Mouse (Mus musculus): ENCODE measurements around the gene Thrb. TPM values are rescaled to one million over a fixed set of nuclear protein-coding genes. Genes with fewer than 3 reads are reported as not detected.

The Thrb gene
- total RNA-seq, 1 experiment from 2014 or later: 1.7 TPM

DNA sequence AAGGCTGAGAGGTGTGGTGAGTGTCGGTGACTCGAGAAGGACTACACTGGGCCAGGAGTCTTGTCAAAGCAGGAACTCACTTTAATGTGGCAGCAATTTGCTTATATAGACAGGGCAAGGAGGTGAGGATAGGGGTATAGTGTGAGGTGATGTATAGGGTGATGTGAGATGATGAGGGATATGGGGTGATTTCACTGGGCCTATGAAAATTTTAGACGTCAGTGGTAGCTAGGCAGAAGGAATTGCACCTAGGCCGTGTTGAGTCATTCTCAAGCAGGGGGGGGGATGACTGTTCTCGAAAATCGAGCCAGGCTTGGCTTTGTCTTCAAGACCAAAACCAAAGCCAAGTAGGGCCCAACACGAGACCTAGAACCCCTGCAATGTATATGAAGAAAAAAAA, 162.7 kb downstream of the Thrb start:
- ATAC-seq (replicated peaks in 1 of 2; ENCODE audit: insufficient read depth in 1 of 2, low FRiP score in 2 of 2, low TSS enrichment in 1 of 2, low read depth in 1 of 2, poor library complexity in 2 of 2, severe bottlenecking in 2 of 2): no peak

DNA sequence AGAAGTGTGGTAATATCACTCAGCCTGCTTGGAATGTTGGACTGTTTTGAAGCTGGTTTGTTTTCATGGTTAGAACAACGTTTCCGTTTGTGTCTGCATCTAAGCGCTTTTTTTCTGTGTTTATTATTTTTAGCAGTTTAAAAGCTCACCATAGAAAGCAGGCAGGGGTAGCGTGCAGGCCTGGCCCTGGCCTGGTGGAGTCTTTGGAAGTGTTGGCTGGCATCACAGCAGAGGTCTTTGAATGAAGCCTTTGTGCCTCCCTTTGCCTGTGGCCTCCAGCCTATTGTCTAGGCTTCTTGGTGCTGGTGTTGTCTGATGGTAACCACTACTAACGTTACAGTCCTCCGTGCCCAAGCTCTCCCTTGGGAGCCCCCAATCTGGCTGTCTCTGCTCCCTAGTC, 167.3 kb downstream of the Thrb start:
- ATAC-seq (replicated peaks in 1 of 2; ENCODE audit: insufficient read depth in 1 of 2, low FRiP score in 2 of 2, low TSS enrichment in 1 of 2, low read depth in 1 of 2, poor library complexity in 2 of 2, severe bottlenecking in 2 of 2): no peak

DNA sequence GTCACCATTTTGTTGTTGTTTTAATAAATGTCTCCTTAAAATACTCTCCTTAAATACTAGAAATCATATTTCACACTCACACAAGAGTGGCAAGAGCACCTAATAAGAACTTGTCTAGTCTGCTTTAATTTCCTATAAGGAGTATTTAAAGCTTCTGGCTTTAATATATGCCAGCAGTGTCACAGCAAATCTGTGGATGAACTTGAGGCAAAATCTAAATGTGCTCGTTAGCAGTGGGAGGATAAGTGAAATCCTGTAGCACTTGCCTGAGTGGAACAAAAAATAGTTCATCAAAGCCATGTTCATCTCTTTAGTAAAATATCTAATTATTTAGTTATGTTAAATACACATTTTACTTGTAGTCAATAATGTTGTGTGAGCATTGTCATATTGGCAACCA, 175.7 kb downstream of the Thrb start:
- no peak for ATAC-seq (replicated peaks in 1 of 2; ENCODE audit: insufficient read depth in 1 of 2, low FRiP score in 2 of 2, low TSS enrichment in 1 of 2, low read depth in 1 of 2, poor library complexity in 2 of 2, severe bottlenecking in 2 of 2)

DNA sequence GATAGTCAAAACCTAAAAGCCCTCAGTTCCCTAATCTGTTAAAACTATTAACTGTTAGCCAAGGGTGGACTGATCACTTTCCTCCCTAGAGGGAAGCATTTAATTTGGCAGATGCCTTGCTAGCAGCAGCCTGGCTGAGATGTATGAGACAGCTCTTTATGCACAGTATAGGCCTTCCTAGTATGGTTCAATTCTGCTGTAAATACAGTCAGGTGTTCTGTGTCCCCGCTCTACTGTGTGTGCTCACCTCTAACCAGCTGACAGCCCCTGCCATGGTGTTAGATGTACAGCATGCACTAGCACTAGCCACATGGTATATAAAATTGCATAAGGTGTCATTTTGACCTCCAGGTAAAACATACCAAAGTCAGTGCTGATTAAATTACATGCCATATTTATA, 176.7 kb downstream of the Thrb start:
- ATAC-seq (replicated peaks in 1 of 2; ENCODE audit: insufficient read depth in 1 of 2, low FRiP score in 2 of 2, low TSS enrichment in 1 of 2, low read depth in 1 of 2, poor library complexity in 2 of 2, severe bottlenecking in 2 of 2): no peak

DNA sequence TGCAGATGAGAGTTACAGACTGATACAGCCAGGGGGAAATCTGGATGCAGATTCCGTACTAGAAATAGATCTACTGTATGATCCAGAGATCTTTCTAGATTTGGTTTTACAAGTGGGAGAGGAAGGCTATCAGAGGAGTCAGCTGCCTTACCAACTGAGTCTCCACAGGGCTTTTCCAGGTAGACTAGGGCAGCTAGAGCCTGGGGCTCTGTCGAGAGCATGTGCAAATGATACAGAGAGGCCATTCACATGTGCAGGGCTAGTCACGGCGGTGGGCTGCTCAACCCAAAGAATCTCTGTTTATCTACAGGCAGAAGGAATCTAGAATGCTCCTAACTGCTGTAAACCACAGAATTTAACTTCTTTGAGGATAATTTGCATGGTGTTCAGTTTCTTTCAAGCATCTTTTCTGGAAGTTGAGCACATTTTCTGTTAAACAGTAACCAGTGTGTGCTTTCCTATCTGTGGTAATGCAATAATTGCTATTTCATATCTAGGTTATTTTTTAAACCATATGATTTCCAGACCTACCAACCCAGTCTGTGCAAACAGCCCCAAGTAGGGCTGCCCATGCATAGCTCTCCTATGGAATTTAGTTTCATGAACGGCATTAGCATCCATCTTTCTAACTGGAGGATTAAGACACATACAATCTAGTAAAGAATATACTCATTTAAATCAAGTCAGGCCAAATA, 185.1 kb downstream of the Thrb start:
- ATAC-seq (replicated peaks in 1 of 2; ENCODE audit: insufficient read depth in 1 of 2, low FRiP score in 2 of 2, low TSS enrichment in 1 of 2, low read depth in 1 of 2, poor library complexity in 2 of 2, severe bottlenecking in 2 of 2): no peak

DNA sequence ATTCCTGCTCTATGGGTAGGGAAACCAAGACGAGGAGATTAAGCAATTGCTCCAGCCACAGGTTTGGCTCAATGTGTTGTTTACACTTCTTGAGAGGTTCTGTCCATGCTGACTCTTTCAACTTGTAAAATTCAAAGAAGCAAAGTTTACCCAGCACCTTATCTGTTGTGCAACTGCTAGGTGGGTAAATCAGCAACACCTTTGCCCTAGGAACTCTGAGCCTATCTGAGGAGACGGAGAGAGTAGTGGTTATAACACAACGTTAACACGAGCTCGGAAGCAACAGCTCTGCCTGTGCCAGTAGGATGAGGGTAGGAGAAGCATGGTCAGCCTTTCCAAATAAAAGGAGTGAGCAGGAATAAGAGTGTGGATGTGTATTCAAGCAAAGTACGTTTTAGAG, 185.8 kb downstream of the Thrb start:
- ATAC-seq (replicated peaks in 1 of 2; ENCODE audit: insufficient read depth in 1 of 2, low FRiP score in 2 of 2, low TSS enrichment in 1 of 2, low read depth in 1 of 2, poor library complexity in 2 of 2, severe bottlenecking in 2 of 2): no peak

DNA sequence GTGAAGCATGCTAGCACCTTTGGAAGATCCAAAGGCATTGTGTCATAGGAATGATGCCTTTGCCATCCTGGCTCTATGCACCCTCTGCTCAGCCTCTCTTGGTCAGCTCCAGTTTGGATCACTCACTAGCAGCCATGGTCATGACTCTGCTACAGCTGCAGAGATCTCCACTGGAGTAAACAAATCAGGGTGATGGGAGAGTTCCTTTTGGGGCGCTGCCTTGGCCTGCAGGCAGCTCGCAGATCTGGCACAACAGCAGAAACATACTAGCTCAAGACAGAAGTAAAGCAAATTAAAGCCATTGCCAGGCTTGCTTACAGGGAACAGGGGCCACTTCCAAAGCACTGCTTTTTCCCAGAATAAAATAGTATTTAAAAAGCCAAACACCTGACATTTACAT, 186.6 kb downstream of the Thrb start:
- ATAC-seq (replicated peaks in 1 of 2; ENCODE audit: insufficient read depth in 1 of 2, low FRiP score in 2 of 2, low TSS enrichment in 1 of 2, low read depth in 1 of 2, poor library complexity in 2 of 2, severe bottlenecking in 2 of 2): no peak

DNA sequence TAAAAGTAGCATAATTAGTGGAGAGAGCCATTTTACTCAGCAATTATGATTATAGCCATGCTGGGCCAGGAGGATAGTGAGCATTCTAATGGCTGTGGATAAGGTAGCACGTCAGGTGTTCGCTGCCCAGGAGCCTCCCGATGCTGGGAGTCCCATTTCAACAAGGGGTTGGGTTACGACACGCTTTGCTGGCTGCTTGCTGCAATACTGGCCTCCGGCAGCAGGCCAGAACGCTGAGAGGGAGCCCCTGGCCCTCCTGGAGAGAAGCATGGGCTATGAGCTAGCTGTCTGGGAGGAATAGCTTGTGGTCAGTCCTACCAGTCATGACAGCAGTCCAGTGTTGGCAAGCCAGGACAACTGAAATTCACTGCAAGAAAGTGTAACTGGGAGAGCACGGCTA, 187.2 kb downstream of the Thrb start:
- ATAC-seq (replicated peaks in 1 of 2; ENCODE audit: insufficient read depth in 1 of 2, low FRiP score in 2 of 2, low TSS enrichment in 1 of 2, low read depth in 1 of 2, poor library complexity in 2 of 2, severe bottlenecking in 2 of 2): no peak

DNA sequence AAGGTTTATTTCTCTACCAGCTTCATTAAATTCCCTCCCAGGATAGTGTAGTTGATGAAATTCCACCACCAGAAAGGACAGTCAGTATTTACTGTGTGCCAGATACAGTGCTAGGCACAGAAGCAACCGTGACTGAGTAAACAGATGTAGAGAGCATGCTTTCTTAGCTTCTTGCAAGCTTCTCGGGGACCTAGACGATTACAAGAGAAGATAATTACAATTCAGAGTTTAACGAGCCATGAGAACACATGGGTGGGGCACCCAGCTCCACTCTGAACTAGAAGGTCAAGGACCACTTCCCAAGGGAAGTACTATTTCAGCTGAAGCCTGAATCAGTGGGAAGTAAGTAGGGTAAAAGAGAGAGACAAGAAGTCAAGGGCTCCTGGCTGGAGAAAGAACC, 190.3 kb downstream of the Thrb start:
- no peak for ATAC-seq (replicated peaks in 1 of 2; ENCODE audit: insufficient read depth in 1 of 2, low FRiP score in 2 of 2, low TSS enrichment in 1 of 2, low read depth in 1 of 2, poor library complexity in 2 of 2, severe bottlenecking in 2 of 2)

DNA sequence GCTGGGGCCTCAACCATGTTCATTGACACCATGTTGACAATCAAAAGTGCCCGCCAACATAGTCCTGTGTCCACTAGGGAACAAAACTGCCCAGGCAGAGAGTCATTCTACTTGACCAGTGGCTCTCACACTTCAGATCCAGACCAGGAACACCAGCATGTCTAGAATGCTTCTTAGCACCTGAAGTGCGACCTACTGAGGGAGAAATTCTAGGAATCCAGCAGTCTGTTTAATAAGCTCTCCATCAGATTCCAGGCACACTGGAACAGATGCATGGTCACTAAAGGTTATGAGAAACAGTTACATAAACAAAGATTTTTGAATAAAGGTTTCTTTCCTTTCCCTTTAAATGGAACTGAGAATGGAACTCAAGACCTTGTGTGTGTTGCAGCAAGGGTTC, 192.2 kb downstream of the Thrb start:
- ATAC-seq (replicated peaks in 1 of 2; ENCODE audit: insufficient read depth in 1 of 2, low FRiP score in 2 of 2, low TSS enrichment in 1 of 2, low read depth in 1 of 2, poor library complexity in 2 of 2, severe bottlenecking in 2 of 2): no peak

DNA sequence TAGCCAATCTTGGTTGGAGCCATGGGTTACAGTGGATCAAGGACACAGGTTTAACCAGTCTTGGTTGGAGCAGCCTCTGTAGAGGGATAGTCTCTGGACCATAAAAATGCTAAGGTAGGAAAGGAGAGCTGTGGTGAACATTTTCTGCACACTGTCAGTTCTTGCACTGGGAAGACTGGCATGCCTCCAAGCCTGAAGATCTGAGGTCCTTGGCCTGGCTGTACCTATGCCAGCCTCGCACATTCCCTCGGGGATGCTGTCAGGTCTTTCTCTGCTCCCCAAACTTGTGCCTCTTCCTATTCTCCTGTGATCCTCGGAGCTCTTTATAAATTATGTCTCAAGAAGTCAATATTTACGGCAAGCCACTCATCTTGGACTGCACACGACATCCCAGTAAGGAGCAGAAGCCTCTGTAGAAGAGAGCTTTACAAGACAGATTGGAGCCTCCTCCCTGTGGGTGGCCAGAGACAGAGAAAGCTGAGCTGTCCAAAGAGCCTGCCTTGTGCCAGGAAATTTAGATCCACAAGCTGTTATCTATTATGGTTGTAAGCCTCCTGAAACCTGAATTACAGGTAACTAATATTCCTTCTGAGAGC, 199.8 kb downstream of the Thrb start:
- no peak for ATAC-seq (replicated peaks in 1 of 2; ENCODE audit: insufficient read depth in 1 of 2, low FRiP score in 2 of 2, low TSS enrichment in 1 of 2, low read depth in 1 of 2, poor library complexity in 2 of 2, severe bottlenecking in 2 of 2)

DNA sequence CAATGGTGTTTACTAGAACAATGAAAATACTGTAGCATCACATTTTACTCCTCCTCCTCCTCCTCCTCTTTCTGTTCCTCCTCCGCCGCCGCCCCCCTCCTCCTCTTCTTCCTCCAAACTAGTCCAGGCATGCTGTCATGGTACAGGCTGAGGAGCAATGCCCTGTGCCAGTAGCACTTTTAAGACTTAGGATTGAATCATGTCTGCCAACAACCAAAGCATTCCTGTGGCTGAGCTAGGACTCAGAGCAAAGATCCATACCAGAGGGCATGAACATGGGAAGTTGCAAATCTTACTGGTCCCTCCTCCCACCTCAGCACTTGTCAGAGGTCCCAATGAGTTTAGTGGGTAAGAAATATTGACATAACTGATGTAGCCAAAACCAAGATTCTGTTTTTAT, 202.6 kb downstream of the Thrb start:
- ATAC-seq (replicated peaks in 1 of 2; ENCODE audit: insufficient read depth in 1 of 2, low FRiP score in 2 of 2, low TSS enrichment in 1 of 2, low read depth in 1 of 2, poor library complexity in 2 of 2, severe bottlenecking in 2 of 2): no peak

DNA sequence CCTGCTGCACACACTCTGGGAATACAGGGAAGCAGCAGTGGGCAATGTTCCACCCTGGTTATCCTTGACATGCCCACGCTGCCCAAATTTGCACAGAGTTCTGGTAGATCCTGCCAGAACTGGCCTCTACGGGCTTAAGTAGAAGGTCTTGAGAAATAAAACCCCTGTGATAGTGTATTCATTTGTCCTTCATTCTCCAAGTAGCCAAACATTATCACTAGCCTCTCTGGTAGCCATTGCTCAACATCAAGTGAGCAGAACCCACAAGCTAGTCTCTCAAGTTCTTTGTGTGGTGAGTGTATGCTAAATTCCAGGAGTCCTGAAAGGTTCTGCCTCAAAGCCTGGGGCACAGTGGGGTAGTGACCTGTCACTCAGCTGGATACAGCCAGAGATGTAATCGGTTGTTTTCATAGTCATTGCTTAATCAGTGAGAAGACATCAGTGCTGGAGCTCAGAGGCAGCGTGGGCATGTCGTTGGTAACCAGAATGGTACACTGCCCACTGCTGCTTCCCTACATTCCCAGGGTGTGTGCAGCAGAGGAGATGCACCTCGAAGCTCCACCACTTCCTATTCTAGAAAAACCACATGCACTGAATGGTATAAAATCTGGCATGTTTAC, 203.8 kb downstream of the Thrb start:
- no peak for ATAC-seq (replicated peaks in 1 of 2; ENCODE audit: insufficient read depth in 1 of 2, low FRiP score in 2 of 2, low TSS enrichment in 1 of 2, low read depth in 1 of 2, poor library complexity in 2 of 2, severe bottlenecking in 2 of 2)

DNA sequence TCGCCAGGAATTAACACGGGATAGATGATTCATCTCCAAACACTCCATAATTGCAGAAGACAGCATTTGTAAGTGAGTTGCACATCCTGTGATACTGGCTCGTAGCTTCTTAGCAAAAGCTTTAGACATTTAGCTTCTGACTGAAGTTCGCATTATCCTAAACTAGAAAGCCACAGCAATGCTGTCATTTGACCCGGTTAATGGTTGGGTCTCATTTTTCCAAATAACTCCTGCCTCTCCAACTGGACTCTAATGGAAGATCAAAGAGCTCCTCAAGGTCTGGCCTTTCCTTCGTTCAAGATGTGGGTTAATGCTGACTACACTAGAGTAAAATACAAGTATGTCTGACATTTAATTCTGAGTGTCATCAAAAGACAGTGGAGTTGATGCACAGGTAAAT, 208.3 kb downstream of the Thrb start:
- ATAC-seq (replicated peaks in 1 of 2; ENCODE audit: insufficient read depth in 1 of 2, low FRiP score in 2 of 2, low TSS enrichment in 1 of 2, low read depth in 1 of 2, poor library complexity in 2 of 2, severe bottlenecking in 2 of 2): no peak

DNA sequence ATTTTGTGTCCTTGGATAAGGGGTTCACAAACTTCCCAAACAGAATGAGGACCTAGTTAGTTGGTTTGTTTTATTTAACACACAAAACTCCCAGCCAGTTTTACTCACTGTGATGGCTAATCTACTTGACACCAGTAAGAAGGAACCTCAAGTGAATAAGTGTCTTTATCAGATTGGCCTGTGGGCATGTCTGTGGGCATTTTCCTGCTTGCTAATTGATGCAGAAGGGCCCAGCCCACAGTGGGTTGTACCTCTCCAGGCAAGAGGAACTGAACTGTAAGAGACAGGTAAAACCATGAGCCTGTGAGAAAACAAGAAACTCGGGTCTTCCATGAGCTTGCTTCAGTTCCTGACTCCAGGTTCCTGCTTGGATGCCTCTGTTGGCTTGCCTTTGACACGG, 215.9 kb downstream of the Thrb start:
- peak; percentile 51 to 56; a peak in 3 of 4 replicates for ATAC-seq (replicated peaks in 1 of 2; ENCODE audit: insufficient read depth in 1 of 2, low FRiP score in 2 of 2, low TSS enrichment in 1 of 2, low read depth in 1 of 2, poor library complexity in 2 of 2, severe bottlenecking in 2 of 2)

DNA sequence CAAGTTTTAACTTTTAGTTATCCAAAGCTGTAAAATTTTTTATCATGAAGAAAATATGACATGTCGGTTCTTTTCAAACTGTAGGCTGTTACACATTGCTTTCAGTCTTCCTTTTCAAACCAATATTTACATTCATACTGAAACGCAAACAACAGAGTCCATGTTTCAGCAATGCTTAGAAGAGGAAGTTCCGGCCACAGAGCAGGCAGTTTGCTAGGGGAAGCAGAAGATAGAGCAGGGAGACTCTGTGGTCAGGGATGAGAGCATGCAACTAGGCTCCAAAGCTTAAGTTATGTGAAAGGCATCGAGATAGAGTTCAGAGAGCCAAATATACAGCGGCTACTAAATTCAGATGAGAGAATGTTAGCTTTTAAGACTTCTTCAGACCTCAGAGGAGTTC, 219.4 kb downstream of the Thrb start:
- ATAC-seq (replicated peaks in 1 of 2; ENCODE audit: insufficient read depth in 1 of 2, low FRiP score in 2 of 2, low TSS enrichment in 1 of 2, low read depth in 1 of 2, poor library complexity in 2 of 2, severe bottlenecking in 2 of 2): peak; percentile 88 to 91

DNA sequence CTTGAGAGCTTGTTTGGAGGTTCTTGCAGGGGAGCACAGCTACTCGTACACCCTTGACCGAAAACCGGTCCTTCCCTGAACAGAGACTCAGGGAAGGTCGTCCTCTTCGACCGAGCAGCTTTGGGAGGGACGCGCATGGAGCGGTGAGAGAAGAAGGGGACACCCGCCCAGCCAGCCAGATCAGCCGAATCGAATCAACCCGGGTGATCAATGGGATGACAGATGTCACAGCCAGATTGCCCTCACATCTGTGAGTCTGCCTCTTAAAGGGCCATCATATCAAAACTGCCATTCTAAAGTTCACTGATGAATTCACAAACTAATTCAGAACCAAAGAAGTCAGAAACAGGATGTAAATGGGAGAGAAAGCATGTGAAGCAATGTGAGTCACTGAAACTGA, 224.8 kb downstream of the Thrb start:
- no peak for ATAC-seq (replicated peaks in 1 of 2; ENCODE audit: insufficient read depth in 1 of 2, low FRiP score in 2 of 2, low TSS enrichment in 1 of 2, low read depth in 1 of 2, poor library complexity in 2 of 2, severe bottlenecking in 2 of 2)

DNA sequence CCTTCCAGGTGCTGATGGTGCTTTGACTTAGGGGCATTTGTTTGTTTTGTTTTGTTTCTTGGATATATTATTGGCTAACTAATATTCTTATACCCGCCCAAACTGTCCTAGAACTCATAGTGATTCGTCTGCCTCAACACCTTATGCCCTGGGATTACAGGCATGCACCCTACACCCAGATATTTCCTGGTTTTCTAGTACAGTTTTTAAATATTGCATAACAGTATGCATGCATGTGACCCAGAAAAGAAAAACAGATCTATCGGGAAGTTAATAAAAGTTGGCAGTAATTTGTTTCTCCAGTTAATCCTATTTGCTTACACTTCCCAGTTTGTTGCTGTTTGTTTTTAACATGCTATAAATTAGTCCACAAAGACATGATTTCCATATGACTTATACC, 225.3 kb downstream of the Thrb start:
- ATAC-seq (replicated peaks in 1 of 2; ENCODE audit: insufficient read depth in 1 of 2, low FRiP score in 2 of 2, low TSS enrichment in 1 of 2, low read depth in 1 of 2, poor library complexity in 2 of 2, severe bottlenecking in 2 of 2): no peak

DNA sequence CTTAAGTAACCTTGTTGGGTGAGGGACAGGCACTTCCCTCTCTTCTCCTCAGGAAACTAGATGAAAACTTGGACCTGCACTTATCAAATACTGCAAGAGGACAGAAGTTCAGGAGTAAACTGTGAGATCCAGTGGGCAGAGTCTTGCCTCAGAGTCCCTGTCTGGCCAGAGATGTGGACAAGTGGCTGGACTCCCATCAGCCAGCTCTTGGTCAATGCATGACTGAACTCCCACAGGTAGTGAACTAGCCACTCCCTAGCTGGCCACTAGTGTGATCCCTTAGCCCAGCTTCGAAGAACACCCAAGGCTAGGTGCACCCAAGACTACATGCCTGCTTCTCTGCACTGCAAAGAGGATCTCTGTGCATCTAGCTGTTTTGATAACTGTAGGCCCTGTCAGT, 234.7 kb downstream of the Thrb start:
- no peak for ATAC-seq (replicated peaks in 1 of 2; ENCODE audit: insufficient read depth in 1 of 2, low FRiP score in 2 of 2, low TSS enrichment in 1 of 2, low read depth in 1 of 2, poor library complexity in 2 of 2, severe bottlenecking in 2 of 2)
